Mouse (Mus musculus) monocyte, adult 5-6 weeks (primary cell): ENCODE results near the gene Eif2ak3. TPM values are rescaled to one million over a fixed set of nuclear protein-coding genes. Genes with fewer than 3 reads are reported as not detected.
A peak's percentile ranks its signal among the peaks of the same experiment; 100 is the strongest.

ENCODE experiments used
- ATAC-seq: fragments of 153-309, 156-312 bp; replicated peaks from 2 replicates; pipeline ENCODE4 v1.8.0; 2017; ENCODE audit warnings: mild to moderate bottlenecking; ENCODE audit not compliant: low TSS enrichment, insufficient number of reproducible peaks, severe bottlenecking, poor library complexity, low FRiP score
- total RNA-seq: library from RNA; stranded (forward); fragments of 200-1000, 200-491, 200-594 nt; gene quantifications from 3 replicates; pipeline ENCODE4 v1.2.3, GENCODE M21; 2017

Eif2ak3 gene
- total RNA-seq, 1 experiment from 2014 or later = 43.7 TPM

DNA sequence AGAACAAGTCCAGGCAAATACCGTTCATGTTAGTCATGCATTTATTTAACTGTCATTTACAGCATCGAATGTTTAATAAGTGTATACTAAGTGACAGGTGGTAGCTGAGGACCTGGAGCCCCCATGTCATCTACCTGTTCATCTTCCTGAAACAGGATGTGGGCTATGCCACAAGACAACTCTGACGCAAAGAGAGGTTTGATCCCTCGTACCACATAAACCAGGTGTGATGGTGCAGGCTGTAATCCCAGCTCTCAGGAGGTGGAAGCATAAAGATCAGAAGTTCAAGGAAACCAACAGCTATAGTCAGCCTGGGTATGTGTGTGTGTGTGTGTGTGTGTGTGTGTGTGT lies 19.4 kb upstream of the Eif2ak3 start:
- ATAC-seq = peak; percentile 54

DNA sequence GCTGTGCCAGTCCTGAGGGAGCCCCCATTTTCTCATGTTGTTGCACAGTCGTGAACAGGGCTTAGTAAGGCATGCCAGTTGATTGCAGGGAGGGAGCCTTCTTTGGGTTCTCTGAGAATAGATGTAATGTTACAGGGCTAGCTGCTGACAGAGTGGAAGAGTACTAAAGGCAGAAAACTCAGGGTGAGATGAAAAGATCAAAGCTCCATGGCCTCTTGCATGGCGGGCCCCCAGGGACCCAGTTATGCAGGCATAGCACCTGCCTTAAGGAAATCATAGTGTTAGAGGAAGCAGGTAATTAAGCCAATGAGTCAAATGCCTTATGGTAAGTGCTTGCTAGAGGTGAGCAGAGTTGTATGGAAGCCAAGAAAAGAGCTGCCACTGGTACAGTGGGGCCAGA lies 14.9 kb upstream of the Eif2ak3 start:
- ATAC-seq = no peak

DNA sequence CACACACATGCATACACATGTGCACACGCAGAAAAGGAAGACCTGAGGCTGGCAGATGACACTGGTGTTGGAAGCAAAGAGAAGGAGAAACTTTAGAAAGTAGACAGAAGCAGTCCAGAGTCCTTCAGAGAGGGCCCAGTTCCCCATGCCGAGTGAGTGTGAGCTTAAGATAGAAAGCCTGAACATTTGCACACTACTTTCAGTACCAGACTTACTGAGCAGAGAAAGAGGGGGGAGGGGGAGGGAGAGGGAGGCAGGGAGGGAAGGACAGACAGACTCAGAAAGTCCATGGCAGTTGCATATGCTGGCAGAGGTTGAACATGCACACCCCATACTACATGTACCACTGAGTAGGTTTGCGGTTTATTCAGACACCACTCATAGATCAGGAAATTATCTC lies 13.8 kb upstream of the Eif2ak3 start:
- ATAC-seq = no peak

DNA sequence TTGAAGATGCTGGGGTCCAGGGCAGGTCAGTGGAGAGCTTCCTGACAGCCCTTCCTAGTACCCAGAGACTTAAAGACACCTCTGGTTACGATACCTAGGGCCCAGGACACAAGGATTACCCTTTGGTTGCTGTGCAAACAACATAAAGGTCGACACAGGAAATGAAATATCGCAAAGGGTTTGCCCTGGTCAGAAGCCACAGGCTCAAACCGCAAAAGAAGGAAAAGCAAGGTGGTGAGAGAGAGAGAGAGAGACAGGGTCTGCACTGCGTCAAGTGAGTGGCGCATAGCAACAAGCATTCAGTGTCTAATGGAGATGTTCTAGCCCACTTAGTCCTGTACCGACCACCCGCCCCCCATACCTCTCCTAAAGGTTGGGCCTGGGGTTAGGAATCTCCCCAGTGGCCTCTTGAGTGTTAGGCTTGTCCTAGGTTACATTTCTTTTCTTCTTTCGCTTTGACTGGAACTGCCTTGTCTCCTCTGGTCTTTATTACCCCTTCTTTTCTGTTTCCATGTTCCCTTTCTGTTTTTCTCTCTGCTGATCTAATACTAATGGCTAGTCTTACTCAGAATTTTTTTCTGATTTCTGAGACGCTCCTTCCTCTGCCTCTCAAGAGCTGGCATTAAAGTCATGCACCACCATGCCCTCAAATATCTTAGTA lies 13.0 kb upstream of the Eif2ak3 start:
- peak; percentile 17; the same call in 1 of the 2 replicates for ATAC-seq

DNA sequence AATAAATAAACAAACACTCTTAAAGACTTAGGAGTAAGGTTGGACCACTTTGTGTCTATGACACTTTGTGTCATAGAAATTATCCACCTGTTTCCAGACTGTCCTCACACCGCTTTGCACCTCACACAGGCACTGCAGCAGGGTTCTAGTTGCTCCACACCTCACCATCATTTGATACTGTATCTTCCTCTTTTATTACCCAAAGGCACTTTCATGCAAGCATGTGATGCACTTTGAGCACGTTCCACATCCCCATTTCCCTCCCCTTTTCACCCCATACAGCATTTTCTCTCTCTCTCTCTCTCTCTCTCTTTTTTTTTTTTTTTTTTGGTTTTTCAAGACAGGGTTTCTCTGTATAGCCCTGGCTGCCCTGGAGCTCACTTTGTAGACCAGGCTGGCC lies 7.0 kb upstream of the Eif2ak3 start:
- ATAC-seq = no peak

DNA sequence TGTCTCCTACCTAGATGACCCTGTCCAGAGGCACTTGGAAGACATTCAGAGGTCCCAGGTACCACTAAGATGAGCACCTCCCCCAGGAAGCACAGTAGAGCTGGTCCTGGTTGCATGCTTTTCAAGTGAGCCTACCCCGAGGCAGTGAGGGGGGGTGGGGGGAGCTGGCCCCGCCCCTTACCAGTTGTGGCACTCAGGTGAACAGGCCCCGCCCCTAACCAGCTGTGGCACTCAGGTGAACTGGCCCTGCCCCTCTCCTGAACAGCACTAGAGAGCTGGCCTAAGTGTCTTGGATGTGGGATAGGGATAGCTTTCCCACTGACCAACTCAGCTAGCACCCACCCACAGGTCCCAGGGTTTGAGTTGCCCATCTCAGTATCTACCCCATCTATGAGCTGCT lies 5.8 kb upstream of the Eif2ak3 start:
- no peak for ATAC-seq

DNA sequence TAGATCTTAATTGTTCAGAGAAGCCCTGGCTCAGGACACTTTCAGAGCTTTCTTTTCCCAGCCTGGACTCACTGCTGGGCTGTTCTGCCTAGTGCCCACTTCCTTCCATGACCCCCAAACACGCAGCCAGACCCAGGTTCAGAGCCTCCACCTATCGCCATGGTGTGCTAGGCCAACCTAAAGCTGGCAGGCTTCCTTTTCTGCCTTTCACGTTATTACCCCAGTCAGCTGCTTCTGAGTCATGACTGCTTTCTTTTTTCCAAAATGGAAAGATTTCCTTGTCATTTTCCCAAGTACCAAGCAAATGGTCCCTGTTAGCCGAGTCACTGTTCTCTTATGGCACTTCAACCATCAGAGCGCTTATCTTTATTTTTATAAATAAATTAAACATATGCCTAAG lies 4.0 kb upstream of the Eif2ak3 start:
- no peak for ATAC-seq

DNA sequence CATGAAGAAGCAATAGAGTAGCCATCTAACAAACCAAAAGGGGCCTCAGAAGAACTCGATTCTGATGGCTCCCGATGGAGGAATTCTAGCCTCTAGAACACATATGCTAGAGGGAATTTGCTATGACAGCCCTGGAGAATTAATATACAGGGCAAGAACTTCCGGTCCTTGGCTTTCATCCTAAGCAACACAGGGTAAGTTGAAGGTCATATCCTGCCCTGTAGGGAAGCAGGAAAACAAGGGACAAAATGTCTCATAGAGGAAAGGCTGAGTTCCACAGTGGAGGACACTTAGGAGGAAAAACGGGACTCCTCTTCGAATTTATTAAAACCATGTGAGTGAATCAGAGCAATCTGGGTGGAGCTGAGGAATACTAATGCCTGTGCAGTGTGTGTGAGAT lies 1.3 kb upstream of the Eif2ak3 start:
- no peak for ATAC-seq

DNA sequence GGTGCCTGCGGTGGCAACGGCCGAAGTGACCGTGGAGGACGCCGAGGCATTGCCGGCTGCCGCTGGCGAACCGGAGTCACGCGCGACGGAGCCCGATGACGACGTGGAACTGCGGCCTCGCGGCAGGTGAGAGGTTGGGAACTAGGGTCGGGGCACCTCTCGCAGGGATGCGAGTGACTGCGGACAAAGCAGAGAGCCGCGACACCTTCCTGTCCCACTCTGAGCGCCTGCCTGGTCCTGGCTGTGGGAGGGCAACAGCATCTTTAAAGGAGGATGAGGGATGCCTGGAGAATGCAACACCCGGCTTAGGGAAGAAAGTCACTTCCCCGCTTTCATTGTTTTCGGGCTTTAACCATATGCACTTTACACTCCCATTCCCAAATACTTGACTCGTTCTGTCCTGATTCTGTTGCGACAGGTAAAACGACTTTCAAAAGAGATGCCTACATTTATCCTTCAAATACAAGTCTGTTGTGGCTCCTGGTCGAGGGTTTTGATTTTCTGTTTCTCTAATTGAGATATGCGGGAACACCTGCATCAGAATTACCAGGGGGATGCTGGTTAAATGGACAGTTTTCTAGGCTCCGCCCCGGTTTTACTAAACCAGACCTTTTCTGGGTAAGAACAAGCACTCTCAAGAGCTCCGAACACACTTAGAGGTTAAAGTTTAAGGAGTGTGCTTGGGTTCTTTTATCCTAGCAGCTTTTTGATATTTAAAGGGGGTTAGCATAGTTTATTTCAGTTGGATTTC lies 756 bp downstream of the Eif2ak3 start:
- no peak for ATAC-seq

DNA sequence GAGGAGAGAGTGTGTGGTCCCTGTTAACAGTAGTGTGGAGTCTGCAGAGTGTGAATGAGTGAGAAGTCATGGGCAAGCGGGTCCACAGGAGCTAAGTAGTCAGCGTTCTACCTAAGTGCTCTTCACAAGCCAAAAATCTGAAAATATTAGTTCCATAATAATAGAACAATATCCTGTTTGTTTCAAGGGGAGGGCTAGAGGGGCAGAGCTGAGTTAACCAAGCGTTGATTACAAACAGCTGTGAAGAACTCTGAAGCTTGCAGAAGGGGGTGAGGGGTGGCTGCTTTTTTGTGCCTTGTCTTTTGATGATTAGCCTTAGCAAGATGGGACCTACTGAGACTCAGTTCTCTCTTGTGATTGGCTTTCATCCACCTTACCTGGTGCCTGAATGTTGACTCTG lies 3.1 kb downstream of the Eif2ak3 start:
- ATAC-seq = no peak

DNA sequence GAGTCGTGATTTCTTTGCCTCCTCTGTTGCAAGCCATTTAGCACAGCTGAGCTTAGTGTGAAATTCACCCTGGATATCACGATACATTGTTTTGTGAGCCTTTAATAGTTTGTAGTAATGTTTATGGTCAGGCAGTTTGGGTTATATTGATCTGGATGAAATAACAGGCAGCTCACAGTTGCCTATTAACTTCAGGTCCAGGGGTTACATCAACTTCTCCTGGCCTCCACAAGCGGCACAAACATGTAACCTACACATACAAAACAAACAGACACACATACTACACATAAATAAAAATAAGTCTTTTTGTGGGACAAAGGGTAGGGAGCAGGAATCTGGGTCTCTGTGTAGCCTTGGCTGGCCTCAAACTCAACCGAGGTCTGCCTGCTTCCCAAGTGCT lies 9.1 kb downstream of the Eif2ak3 start:
- no peak for ATAC-seq

DNA sequence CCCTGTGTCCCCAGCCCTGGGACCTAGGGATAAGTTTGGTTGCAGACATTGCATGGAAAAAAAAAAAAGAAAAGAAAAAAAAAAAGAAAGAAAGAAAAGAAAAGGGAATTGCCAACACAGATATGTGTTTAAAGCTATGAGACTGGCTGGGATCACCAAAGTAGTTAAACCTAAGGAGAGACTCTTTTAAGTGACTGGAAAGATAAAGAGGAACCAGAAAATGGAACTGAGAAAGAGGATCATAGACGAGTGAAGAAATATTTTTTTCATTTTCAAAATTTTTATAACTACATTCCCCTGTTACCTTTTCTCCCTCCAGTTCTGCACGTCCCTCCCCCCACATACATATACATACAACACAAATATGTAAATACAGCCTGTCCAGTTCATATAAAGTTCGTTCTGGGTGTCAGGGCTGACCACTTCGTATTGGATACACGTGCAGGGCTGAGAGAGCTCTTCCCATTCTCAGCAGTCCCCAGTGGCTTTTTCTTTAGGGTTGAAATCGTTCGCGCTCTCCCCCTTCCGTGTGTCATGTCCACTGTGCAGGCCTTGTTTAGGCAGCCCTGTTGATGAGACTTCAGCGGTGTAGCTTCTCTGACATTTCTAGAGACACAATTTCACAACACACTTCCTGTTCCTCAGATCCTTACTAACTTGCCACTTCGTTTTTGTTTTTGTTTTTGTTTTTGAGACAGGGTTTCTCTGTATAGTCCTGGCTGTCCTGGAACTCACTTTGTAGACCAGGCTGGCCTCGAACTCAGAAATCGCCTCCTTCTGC lies 11.4 kb downstream of the Eif2ak3 start:
- peak; percentile 79 for ATAC-seq

DNA sequence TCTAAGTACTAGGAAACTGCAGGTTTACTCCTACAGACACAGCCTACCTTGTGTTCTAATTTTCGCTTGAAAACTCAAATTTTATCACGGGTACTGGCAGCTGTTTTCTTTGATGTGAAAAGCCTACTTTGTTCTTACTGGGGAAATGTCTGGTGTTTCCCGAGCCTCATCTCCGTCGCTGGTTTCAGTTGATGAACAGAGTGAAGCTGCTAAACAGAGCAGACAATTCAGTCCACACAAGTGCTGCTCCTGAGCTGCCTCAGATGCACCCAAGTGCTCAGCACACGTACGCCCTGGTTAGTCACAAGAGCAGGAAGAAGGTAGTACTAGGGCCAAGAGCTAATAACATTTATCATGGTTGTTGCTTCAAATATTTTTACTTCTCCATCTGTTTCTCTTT lies 18.4 kb downstream of the Eif2ak3 start:
- no peak for ATAC-seq

DNA sequence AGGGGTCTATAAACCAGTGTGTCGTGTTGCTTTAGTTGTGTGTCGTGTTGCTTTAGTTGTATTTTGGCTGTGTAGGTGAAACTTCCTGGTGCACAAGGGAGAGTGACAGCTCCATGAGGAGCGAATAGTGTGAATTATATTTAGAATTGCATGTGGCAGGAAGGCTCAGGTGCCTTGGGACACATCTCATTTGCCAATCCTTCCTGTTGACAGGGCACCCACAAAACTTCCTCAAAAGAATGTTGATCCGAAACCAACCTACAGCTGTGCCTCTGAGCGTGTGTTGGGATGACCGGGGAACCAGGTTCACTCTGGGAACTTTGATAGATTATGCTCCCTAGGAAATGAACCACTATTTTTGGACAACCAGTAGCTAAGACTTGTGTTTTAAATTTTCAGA lies 20.0 kb downstream of the Eif2ak3 start:
- peak; percentile 61 for ATAC-seq

DNA sequence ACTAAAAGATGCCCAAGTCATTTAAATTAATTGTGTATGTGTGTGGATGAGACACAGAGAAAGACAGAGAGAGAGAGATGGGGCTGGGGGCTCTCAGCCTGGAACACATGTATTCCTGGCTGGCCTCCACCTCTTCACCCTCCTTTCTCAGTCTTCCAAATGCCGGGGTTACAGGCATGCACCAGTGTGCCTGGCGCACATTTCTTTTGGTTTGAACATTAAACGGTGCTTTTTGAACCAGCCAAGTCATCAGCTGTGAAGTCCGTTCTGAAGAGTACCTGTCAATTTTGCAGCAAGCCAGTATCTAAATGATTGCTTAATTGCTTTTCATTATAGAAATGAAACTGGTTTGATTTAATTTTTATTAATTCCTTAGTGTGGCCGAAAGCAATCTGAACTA lies 22.4 kb downstream of the Eif2ak3 start:
- no peak for ATAC-seq

DNA sequence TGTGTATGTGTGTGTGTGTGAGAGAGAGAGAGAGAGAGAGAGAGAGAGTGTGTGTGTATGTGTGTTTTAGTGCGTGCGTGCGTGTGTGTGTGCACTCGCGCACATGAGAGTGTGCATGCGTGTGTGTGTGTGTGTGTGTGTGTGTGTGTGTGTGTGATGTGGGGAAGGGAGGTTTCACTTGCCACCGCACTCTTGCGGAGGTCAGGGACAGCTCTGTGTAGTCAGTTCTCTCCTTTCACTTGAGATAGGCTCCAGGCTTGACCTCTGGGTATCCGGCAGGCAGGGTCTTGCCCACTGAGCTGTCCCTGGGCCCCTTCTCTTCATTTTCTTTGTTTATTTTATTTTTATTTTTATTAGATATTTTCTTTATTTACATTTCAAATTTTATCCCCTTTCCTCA lies 23.0 kb downstream of the Eif2ak3 start:
- no peak for ATAC-seq

DNA sequence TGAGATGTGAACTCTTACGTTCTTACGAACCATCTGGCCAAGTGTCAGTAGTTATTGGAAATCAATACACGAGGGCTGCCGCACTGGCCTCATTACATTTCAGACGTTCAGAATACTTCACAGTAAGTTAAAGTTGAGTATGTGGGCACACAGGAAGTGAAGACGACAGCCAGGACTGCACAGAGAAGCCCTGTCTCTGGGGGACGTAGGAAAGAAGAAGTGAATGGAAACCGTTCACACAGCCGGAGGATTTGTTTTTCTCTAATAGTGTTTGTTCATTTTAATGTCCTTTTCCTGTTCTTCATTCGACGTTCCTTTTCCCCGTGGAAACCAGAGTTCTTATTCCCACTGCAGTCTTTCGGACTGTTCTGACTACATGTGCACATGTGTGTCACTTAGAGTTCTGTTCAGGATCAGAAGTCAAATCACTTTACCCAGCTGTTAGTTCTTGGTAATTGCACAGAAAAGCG lies 27.2 kb downstream of the Eif2ak3 start:
- ATAC-seq = no peak

DNA sequence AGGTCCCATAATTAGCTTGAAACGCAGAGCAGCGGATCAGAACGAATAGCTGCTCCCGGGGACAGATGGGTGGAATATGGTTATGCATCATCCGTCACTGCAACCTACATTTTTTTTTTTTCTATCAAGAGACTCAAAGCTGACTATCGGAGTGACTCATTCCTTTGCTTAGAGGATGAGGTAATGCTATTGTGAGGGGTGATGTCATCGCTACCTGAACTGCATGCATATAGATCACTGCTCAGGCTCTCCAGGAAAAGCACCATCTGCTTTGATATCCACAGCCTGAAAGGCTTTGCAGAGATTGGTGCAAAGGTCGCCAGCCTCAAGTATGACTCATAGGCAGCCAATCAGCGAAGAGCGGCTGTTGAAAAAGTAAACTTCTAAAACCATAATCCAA lies 27.8 kb downstream of the Eif2ak3 start:
- peak; percentile 34; the same call in 1 of the 2 replicates for ATAC-seq

DNA sequence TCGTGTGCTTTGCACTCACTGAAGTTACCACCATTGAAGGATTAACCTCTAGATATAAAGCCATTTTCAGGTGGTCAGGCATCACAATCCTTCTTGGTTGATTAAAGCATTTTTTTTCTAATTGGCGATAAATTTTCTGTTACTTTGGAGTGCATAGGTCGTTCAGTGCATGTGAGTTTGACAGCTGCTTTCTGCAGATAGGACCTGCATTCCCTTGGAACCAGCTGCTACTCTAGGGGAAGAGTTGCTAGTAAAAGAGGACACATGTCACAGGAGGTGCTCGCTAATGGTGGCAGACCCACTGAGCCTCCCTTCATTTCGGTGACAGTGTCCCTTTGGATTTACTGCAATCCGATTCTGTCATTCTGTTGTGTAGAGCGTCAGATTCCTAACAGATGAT lies 28.3 kb downstream of the Eif2ak3 start:
- no peak for ATAC-seq
